Mouse (Mus musculus): Measurements from ENCODE around the gene Olfr904. TPM values are rescaled to one million over a fixed set of nuclear protein-coding genes. Genes with fewer than 3 reads are reported as not detected.
"Not testable (repeated sequence)": the region's sequence is repeated elsewhere in the genome, so short reads cannot be mapped to it uniquely, and the experiment has no call there.

Gene Olfr904
- polyA plus RNA-seq (2012; rRNA removed), result not detected in 2 replicates

DNA sequence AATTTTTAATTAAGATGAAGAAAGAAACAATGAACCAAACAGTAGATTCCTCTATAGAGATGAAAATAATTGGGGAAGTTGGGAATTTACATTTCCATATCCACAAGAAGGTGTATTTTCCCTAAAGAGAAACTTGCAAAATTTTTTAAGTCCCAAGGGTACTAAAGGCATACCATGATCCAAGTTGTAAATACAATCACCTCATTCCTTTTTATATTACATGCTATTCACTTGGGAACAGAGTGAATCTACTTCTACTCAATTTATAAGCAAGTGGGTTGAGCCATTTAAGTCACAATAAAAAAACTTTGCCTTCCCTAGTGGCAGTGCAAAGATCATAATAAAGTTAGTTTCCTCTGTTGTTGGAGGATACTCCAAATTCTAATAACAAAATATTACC, at the start of gene Olfr904:
Gene Olfr904 (plus strand): TSS at position 301 of the 400 bp plus-strand sequence.
- DNase-seq, result no peak
- Histone ChIP-seq H3K27ac (ENCODE audit: control insufficient read depth, insufficient read depth, low read length) (no peak within 1 kb of the TSS), H3K4me1 (replicated peaks; ENCODE audit: control insufficient read depth, insufficient read depth, low read length) (no peaks in the 10 kb centered on the region), H3K27me3 (ENCODE audit: control insufficient read depth, insufficient read depth, low read length) (no peaks in the 10 kb centered on the region), H3K4me3 (ENCODE audit: control insufficient read depth, insufficient read depth, low read length) (no peak within 1 kb of the TSS), H3K36me3 (ENCODE audit: control insufficient read depth, insufficient read depth, low read length) (no peaks in the 10 kb centered on the region)
- TF ChIP-seq POLR2A (IDR thresholded peaks at IDR 0.05; ENCODE audit: control insufficient read depth, extremely low read depth, insufficient read depth, low read length, poor library complexity) (no peak), CTCF (IDR thresholded peaks at IDR 0.05; ENCODE audit: borderline replicate concordance, control insufficient read depth, extremely low read depth, insufficient read depth, low read length, poor library complexity) (no peak)

DNA sequence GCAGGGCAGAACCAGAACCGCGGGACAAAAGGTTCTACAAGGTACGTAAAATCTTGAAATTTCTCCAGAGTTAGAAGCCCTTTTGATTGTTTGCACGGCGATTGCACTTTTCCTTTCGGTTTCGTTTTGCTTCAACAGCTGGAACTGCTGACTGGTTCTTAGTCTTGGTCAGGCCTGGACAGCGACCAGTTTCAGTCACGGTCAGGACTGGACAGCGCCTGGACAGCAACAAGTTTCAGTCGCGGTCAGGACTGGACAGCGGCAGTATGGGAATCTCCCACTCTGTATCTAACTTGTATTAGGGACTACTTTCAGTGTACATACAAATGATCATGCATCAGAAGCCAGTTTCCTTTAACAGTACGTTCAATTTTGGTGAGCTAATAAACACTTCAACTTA, 49.4 kb upstream of the Olfr904 start:
- H3K27ac ChIP-seq (ENCODE audit: control insufficient read depth, insufficient read depth, low read length); H3K4me3 ChIP-seq (ENCODE audit: control insufficient read depth, insufficient read depth, low read length); H3K36me3 ChIP-seq (ENCODE audit: control insufficient read depth, insufficient read depth, low read length); H3K27me3 ChIP-seq (ENCODE audit: control insufficient read depth, insufficient read depth, low read length); DNase-seq; H3K4me1 ChIP-seq (replicated peaks; ENCODE audit: control insufficient read depth, insufficient read depth, low read length): not testable (repeated sequence)
- WGBS, result 95% methylated on average over 14 of the region's 14 CpGs

DNA sequence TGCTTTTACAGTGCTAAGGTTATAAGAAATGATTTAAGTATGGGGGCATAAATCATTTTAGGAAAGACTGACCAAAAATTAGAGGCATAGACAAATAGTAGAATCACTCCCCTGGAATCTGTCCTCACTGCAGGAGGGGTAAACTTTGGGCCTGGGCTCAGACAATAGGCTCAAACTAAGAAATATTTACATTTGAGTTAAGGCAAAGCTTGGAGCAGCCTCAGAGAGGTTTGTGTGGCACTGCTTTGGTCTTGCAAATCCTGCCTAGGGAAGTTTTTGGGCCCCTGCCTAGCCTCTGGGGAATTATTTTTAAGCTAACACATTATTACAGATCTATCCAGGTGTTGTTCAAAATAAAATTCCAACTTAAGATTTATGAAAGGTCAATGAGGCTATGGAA, 39.1 kb upstream of the Olfr904 start:
- Histone ChIP-seq H3K27me3 (ENCODE audit: control insufficient read depth, insufficient read depth, low read length) (no peaks in the 10 kb centered on the region), H3K4me3 (ENCODE audit: control insufficient read depth, insufficient read depth, low read length) (no peak overlapping the region), H3K4me1 (replicated peaks; ENCODE audit: control insufficient read depth, insufficient read depth, low read length) (no peaks in the 10 kb centered on the region), H3K36me3 (ENCODE audit: control insufficient read depth, insufficient read depth, low read length) (no peaks in the 10 kb centered on the region), H3K27ac (ENCODE audit: control insufficient read depth, insufficient read depth, low read length) (no peak overlapping the region)
- TF ChIP-seq CTCF (IDR thresholded peaks at IDR 0.05; ENCODE audit: borderline replicate concordance, control insufficient read depth, extremely low read depth, insufficient read depth, low read length, poor library complexity) (no peak), POLR2A (IDR thresholded peaks at IDR 0.05; ENCODE audit: control insufficient read depth, extremely low read depth, insufficient read depth, low read length, poor library complexity) (no peak)
- no peak for DNase-seq

DNA sequence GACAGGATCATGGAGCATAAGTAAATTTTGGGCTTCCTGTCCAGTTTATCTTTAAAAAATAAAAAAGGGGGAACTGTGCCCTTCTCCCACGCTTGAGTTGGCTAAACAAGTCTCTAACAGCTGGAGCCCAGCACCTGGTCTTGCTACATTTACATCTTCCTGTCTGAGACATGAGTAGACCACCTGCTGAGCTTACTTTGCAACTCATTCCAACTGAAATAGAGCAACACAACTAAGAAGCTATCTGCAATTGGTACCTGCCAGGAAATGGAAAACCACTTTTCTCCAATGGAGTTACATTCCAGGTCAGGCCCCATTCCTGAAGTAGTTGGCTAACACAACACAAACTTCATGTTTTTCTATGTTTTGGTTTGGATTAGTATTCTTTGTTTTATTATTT, 35.9 kb upstream of the Olfr904 start:
- no peak for DNase-seq
- Histone ChIP-seq H3K4me3 (ENCODE audit: control insufficient read depth, insufficient read depth, low read length) (no peak overlapping the region), H3K36me3 (ENCODE audit: control insufficient read depth, insufficient read depth, low read length) (no peaks in the 10 kb centered on the region), H3K27ac (ENCODE audit: control insufficient read depth, insufficient read depth, low read length) (no peak overlapping the region), H3K4me1 (replicated peaks; ENCODE audit: control insufficient read depth, insufficient read depth, low read length) (no peaks in the 10 kb centered on the region), H3K27me3 (ENCODE audit: control insufficient read depth, insufficient read depth, low read length) (no peaks in the 10 kb centered on the region)
- 40% methylated on average over 1 of the region's 1 CpGs for WGBS
- TF ChIP-seq POLR2A (IDR thresholded peaks at IDR 0.05; ENCODE audit: control insufficient read depth, extremely low read depth, insufficient read depth, low read length, poor library complexity), result no peak
- no peak for TF ChIP-seq CTCF (IDR thresholded peaks at IDR 0.05; ENCODE audit: borderline replicate concordance, control insufficient read depth, extremely low read depth, insufficient read depth, low read length, poor library complexity)

DNA sequence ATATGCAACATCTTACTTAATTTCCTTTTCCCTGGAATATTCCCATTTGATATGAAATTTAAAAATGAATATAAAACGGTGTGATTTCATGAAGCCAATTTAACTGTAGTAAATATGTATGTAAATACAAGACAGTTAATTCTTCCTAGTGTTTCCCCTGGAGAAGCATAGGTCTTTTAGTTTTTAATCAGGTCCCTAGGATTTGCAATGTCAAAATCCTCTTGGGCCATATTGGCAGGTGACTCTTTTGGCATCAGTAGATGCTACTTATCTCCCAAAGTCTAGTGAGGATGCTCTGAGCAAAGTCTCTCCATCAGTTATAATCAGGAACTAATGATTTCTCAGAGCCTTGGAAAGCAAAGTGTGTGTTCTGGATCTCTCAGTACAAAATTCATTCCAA, 33.8 kb upstream of the Olfr904 start, which contains the start of gene Olfr901:
Gene Olfr901 (plus strand): TSS at position 301 of the 400 bp plus-strand sequence.
- 81% methylated on average over 1 of the region's 1 CpGs for WGBS
- no peak within 1 kb of the TSS for H3K4me3 ChIP-seq (ENCODE audit: control insufficient read depth, insufficient read depth, low read length)
- TF ChIP-seq CTCF (IDR thresholded peaks at IDR 0.05; ENCODE audit: borderline replicate concordance, control insufficient read depth, extremely low read depth, insufficient read depth, low read length, poor library complexity), result no peak
- no peak for TF ChIP-seq POLR2A (IDR thresholded peaks at IDR 0.05; ENCODE audit: control insufficient read depth, extremely low read depth, insufficient read depth, low read length, poor library complexity)

DNA sequence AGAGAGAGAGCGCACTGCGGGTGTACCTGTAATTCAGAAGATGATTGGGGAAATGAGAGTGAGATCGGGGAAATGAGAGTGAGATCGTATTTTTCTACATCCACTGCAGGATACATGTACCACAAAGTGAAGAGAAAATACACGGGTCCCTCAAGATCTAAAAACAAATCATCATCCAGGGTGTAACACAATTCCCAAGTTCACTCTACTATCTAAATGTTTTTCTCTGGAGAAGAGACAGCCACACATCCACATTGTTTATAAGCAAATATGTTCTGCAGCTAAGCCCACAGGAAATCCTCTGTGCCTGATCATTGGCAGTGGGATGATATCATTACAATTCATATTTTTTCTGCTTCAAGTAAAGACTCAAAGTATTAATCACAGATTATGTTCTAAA, 15.6 kb upstream of the Olfr904 start, which contains the start of gene Olfr902:
Gene Olfr902 (plus strand): TSS at position 301 of the 400 bp plus-strand sequence.
- H3K27me3 ChIP-seq (ENCODE audit: control insufficient read depth, insufficient read depth, low read length), result no peaks in the 10 kb centered on the region
- no peak within 1 kb of the TSS for H3K4me3 ChIP-seq (ENCODE audit: control insufficient read depth, insufficient read depth, low read length)
- TF ChIP-seq POLR2A (IDR thresholded peaks at IDR 0.05; ENCODE audit: control insufficient read depth, extremely low read depth, insufficient read depth, low read length, poor library complexity) (no peak), CTCF (IDR thresholded peaks at IDR 0.05; ENCODE audit: borderline replicate concordance, control insufficient read depth, extremely low read depth, insufficient read depth, low read length, poor library complexity) (no peak)
- no peak within 1 kb of the TSS for H3K27ac ChIP-seq (ENCODE audit: control insufficient read depth, insufficient read depth, low read length)
- 92% methylated on average over 5 of the region's 5 CpGs for WGBS
- H3K36me3 ChIP-seq (ENCODE audit: control insufficient read depth, insufficient read depth, low read length), result no peaks in the 10 kb centered on the region
- DNase-seq, result no peak
- no peaks in the 10 kb centered on the region for H3K4me1 ChIP-seq (replicated peaks; ENCODE audit: control insufficient read depth, insufficient read depth, low read length)

More for the DNA sequence above, 33.8 kb upstream of the Olfr904 start, which contains the start of gene Olfr901:
- H3K36me3 ChIP-seq (ENCODE audit: control insufficient read depth, insufficient read depth, low read length), result no peaks in the 10 kb centered on the region
- DNase-seq, result no peak
- no peaks in the 10 kb centered on the region for H3K4me1 ChIP-seq (replicated peaks; ENCODE audit: control insufficient read depth, insufficient read depth, low read length)
- no peaks in the 10 kb centered on the region for H3K27me3 ChIP-seq (ENCODE audit: control insufficient read depth, insufficient read depth, low read length)
- H3K27ac ChIP-seq (ENCODE audit: control insufficient read depth, insufficient read depth, low read length), result no peak within 1 kb of the TSS

DNA sequence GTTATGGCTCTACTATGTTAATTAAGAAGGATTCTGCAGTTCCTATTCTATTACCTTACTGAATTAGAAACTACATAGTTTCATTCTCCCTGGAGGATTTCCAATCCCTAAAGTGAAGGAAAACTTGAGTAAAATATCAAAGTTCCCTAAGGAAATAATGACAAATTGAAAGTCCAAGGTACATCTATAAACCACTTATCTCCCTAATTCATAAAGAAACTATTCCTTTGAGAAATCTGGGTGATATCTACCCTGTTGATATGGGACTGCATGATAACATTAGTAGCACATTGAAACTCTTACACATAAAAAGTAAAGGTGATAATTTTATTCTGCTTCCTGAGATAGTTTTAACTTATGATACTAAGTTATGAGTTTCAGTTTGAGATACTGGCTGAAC, 7.9 kb downstream of the Olfr904 start, which contains the start of gene Olfr905:
Gene Olfr905 (plus strand): TSS at position 301 of the 400 bp plus-strand sequence.
- Histone ChIP-seq H3K4me1 (replicated peaks; ENCODE audit: control insufficient read depth, insufficient read depth, low read length) (no peaks in the 10 kb centered on the region), H3K27ac (ENCODE audit: control insufficient read depth, insufficient read depth, low read length) (no peak within 1 kb of the TSS), H3K36me3 (ENCODE audit: control insufficient read depth, insufficient read depth, low read length) (no peaks in the 10 kb centered on the region), H3K27me3 (ENCODE audit: control insufficient read depth, insufficient read depth, low read length) (no peaks in the 10 kb centered on the region), H3K4me3 (ENCODE audit: control insufficient read depth, insufficient read depth, low read length) (no peak within 1 kb of the TSS)
- no peak for DNase-seq
- TF ChIP-seq CTCF (IDR thresholded peaks at IDR 0.05; ENCODE audit: borderline replicate concordance, control insufficient read depth, extremely low read depth, insufficient read depth, low read length, poor library complexity), result no peak
- no peak for TF ChIP-seq POLR2A (IDR thresholded peaks at IDR 0.05; ENCODE audit: control insufficient read depth, extremely low read depth, insufficient read depth, low read length, poor library complexity)

Data from thymus, adult 2 months (tissue).